ENCODE assay signal across 8 mouse cellular contexts in the genomic region with DNA sequence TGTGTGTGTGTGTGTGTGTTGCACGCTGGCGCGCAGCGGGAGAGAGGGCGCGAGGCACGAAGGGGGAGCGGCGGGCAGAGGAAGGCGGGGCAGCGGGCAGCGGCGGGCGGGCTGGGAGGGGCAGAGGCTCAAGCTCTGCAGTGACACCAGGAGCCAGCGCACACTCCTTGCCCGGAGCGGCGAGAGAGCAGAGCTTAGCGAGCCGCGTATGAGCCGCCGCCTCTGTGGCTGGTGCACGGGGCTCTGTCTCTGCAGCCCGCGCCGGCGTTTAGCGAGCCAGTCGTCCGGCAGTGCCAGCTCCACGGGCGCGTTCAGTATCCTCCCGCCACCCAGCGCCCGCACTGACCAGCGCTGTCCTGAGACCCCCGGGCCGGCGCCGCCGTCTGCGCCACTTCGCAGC. TPM values are rescaled to one million over a fixed set of nuclear protein-coding genes. Genes with fewer than 3 reads are reported as not detected.
DNase-seq lines count a peak whose midpoint lies in the region; ATAC-seq lines count a peak whose summit lies in the region.

A gene (plus strand): TSS at position 140 of the 400 bp plus-strand sequence.

- peaks cover 7% of the 10 kb centered on the region; the same call in 1 of the 2 replicates for H3K4me1 ChIP-seq in embryonic facial prominence, embryonic 15.5 days
- H3K4me1 ChIP-seq in heart, embryonic 13.5 days, result peaks cover 10% of the 10 kb centered on the region; the same call in 1 of the 2 replicates
- H3K4me1 ChIP-seq in kidney, embryonic 16.5 days (ENCODE audit: insufficient read depth, low read length), result peaks cover 12% of the 10 kb centered on the region; the same call in 1 of the 2 replicates
- peaks cover 11% of the 10 kb centered on the region; the same call in 1 of the 2 replicates for H3K4me1 ChIP-seq in liver, embryonic 13.5 days (replicated peaks)

- H3K9me3 ChIP-seq in embryonic facial prominence, embryonic 15.5 days (replicated peaks), result no peaks in the 10 kb centered on the region
- H3K9me3 ChIP-seq in heart, embryonic 13.5 days, result no peaks in the 10 kb centered on the region
- H3K9me3 ChIP-seq in kidney, embryonic 16.5 days (ENCODE audit: low read length), result no peaks in the 10 kb centered on the region
- no peaks in the 10 kb centered on the region for H3K9me3 ChIP-seq in liver, embryonic 13.5 days (replicated peaks)

- H3K9ac ChIP-seq in embryonic facial prominence, embryonic 15.5 days, result peak within 1 kb of the TSS; percentile 63
- peak within 1 kb of the TSS; percentile 81 for H3K9ac ChIP-seq in heart, embryonic 13.5 days
- peak within 1 kb of the TSS; percentile 63 for H3K9ac ChIP-seq in kidney, embryonic 16.5 days (replicated peaks; ENCODE audit: low read length)
- H3K9ac ChIP-seq in liver, embryonic 13.5 days, result no peak within 1 kb of the TSS

- DNase-seq in layer of hippocampus, adult 11-12 months (ENCODE audit: low spot score), result peak; percentile 43
- DNase-seq in layer of hippocampus, adult 9-10 months (ENCODE audit: low spot score), result no peak
- peak; percentile 20 for DNase-seq in liver, embryonic 13.5 days
- peak; percentile 67 for DNase-seq in naive thymus-derived CD4-positive, alpha-beta T cell, adult 2 months (ENCODE audit: low read depth)
- peak; percentile 62 for DNase-seq in splenic B cell, adult 2 months (ENCODE audit: low read depth, low spot score)

- H3K4me2 ChIP-seq in embryonic facial prominence, embryonic 15.5 days (replicated peaks), result peak within 1 kb of the TSS; percentile 96
- peak within 1 kb of the TSS; percentile 93 for H3K4me2 ChIP-seq in heart, embryonic 13.5 days
- H3K4me2 ChIP-seq in kidney, embryonic 16.5 days (replicated peaks; ENCODE audit: low read depth, low read length), result peak within 1 kb of the TSS; percentile 96
- H3K4me2 ChIP-seq in liver, embryonic 13.5 days, result peak within 1 kb of the TSS; percentile 77

- no peaks in the 10 kb centered on the region for H3K36me3 ChIP-seq in embryonic facial prominence, embryonic 15.5 days
- no peaks in the 10 kb centered on the region for H3K36me3 ChIP-seq in heart, embryonic 13.5 days
- no peaks in the 10 kb centered on the region for H3K36me3 ChIP-seq in kidney, embryonic 16.5 days (ENCODE audit: insufficient read depth, low read length)
- no peaks in the 10 kb centered on the region for H3K36me3 ChIP-seq in liver, embryonic 13.5 days
- H3K36me3 ChIP-seq in splenic B cell, adult 2 months (ENCODE audit: control insufficient read depth, insufficient read depth, low read length, poor library complexity, severe bottlenecking), result no peaks in the 10 kb centered on the region

- peak within 1 kb of the TSS; percentile 77 for H3K27ac ChIP-seq in embryonic facial prominence, embryonic 15.5 days (replicated peaks)
- 0 out of 2 replicates have a peak within 1 kb of the TSS, but pooled peaks have one; percentile 45 for H3K27ac ChIP-seq in heart, embryonic 13.5 days (replicated peaks)
- H3K27ac ChIP-seq in kidney, embryonic 16.5 days (ENCODE audit: low read length), result peak within 1 kb of the TSS; percentile 58
- no peak within 1 kb of the TSS for H3K27ac ChIP-seq in liver, embryonic 13.5 days

- H3K4me3 ChIP-seq in embryonic facial prominence, embryonic 15.5 days (replicated peaks), result peak within 1 kb of the TSS; percentile 65
- H3K4me3 ChIP-seq in heart, embryonic 13.5 days, result peak within 1 kb of the TSS; percentile 75
- H3K4me3 ChIP-seq in kidney, embryonic 16.5 days (ENCODE audit: low read length), result peak within 1 kb of the TSS; percentile 60
- peak within 1 kb of the TSS; percentile 59 for H3K4me3 ChIP-seq in liver, embryonic 13.5 days (replicated peaks)

- WGBS in embryonic facial prominence, embryonic 15.5 days, result under 1% methylated on average over 37 of the region's 45 CpGs
- under 1% methylated on average over 28 of the region's 45 CpGs for WGBS in heart, embryonic 13.5 days
- WGBS in kidney, embryonic 16.5 days, result 0% methylated on average over 37 of the region's 45 CpGs
- under 1% methylated on average over 42 of the region's 45 CpGs for WGBS in liver, embryonic 13.5 days (ENCODE audit: insufficient replicate concordance)

- ATAC-seq in embryonic facial prominence, embryonic 15.5 days (ENCODE audit: insufficient number of reproducible peaks, low FRiP score, low TSS enrichment, low read depth), result peak; percentile 90
- ATAC-seq in heart, embryonic 13.5 days (ENCODE audit: extremely low read depth, insufficient number of reproducible peaks, low FRiP score, low TSS enrichment), result peak; percentile 67
- ATAC-seq in kidney, embryonic 16.5 days (ENCODE audit: low FRiP score, low TSS enrichment), result peak; percentile 94
- peak; percentile 83 for ATAC-seq in liver, embryonic 13.5 days (ENCODE audit: low read depth)

- 0 out of 2 replicates have a peak, but pooled peaks cover 3% of the 10 kb centered on the region for H3K27me3 ChIP-seq in embryonic facial prominence, embryonic 15.5 days
- H3K27me3 ChIP-seq in heart, embryonic 13.5 days (replicated peaks), result peaks cover 12% of the 10 kb centered on the region
- H3K27me3 ChIP-seq in kidney, embryonic 16.5 days (ENCODE audit: insufficient read depth, low read length), result peaks cover 10% of the 10 kb centered on the region
- peaks cover 57% of the 10 kb centered on the region for H3K27me3 ChIP-seq in liver, embryonic 13.5 days
- H3K27me3 ChIP-seq in splenic B cell, adult 2 months (ENCODE audit: control insufficient read depth, insufficient read depth, low read length, poor library complexity, severe bottlenecking), result peaks cover 1% of the 10 kb centered on the region; the same call in 1 of the 2 replicates

RNA-seq across cellular contexts. Expression of the gene that starts here (rescaled TPM):
- 12.2 and 13.6 TPM in 2 replicates for polyA plus RNA-seq in embryonic facial prominence, embryonic 15.5 days (2015; fragmentation: Nextera tagmentation; extraction: Ambion mirVana)
- polyA plus RNA-seq in heart, embryonic 13.5 days (2015; fragmentation: Nextera tagmentation; extraction: Ambion mirVana), result 3.2 and 3.4 TPM in 2 replicates
- polyA plus RNA-seq in kidney, embryonic 16.5 days (2015; fragmentation: Nextera tagmentation; extraction: Ambion mirVana), result 8.3 and 9.1 TPM in 2 replicates
- polyA plus RNA-seq in liver, embryonic 13.5 days (2015; fragmentation: Nextera tagmentation; extraction: Ambion mirVana), result 0.14 and 0.15 TPM in 2 replicates

Comparison
In these comparisons a context has a peak if more than half of its experiments do, and no peak if none do; other contexts are left out.
1. Peak in DNase-seq, ATAC-seq, H3K4me3 ChIP-seq and H3K4me2 ChIP-seq in liver, embryonic 13.5 days; RNA of the gene not detected or under 1 TPM.